Mouse (Mus musculus) liver, embryonic 13.5 days (tissue): ENCODE measurements around the gene Pycr2. TPM values are rescaled to one million over a fixed set of nuclear protein-coding genes. Genes with fewer than 3 reads are reported as not detected.

ENCODE experiments used
- ATAC-seq: fragments of 200-750 bp; cut with Nextera tagmentation; 2 replicates; pipeline ENCODE4 v1.8.0; 2017; ENCODE audit warnings: low read depth, mild to moderate bottlenecking, moderate number of reproducible peaks, moderate library complexity
- DNase-seq: peaks from one replicate; pipeline ENCODE4 v3.0.0; 2022
- H3K27ac ChIP-seq: fragments of 300-500 bp; sonication (generic); 2 replicates; pipeline ENCODE4 v1.5.1; 2015; ENCODE audit warnings: moderate library complexity, mild to moderate bottlenecking, inconsistent platforms
- H3K27me3 ChIP-seq: fragments of 300-500 bp; sonication (generic); 2 replicates; pipeline ENCODE4 v1.6.1; 2015; ENCODE audit warnings: mild to moderate bottlenecking, inconsistent platforms
- H3K36me3 ChIP-seq: fragments of 300-500 bp; sonication (generic); 2 replicates; pipeline ENCODE4 v1.6.1; 2015; ENCODE audit warnings: mild to moderate bottlenecking, inconsistent platforms
- H3K4me1 ChIP-seq: fragments of 300-500 bp; sonication (generic); replicated peaks from 2 replicates; pipeline ENCODE4 v1.6.1; 2015; ENCODE audit warnings: inconsistent platforms
- H3K4me2 ChIP-seq: fragments of 300-500 bp; sonication (generic); 2 replicates; pipeline ENCODE4 v1.6.1; 2015; ENCODE audit warnings: inconsistent platforms, mild to moderate bottlenecking, moderate library complexity
- H3K4me3 ChIP-seq: fragments of 300-500 bp; sonication (generic); replicated peaks from 2 replicates; pipeline ENCODE4 v1.5.1; 2015; ENCODE audit warnings: mild to moderate bottlenecking, inconsistent platforms
- H3K9ac ChIP-seq: fragments of 300-500 bp; sonication (generic); 2 replicates; pipeline ENCODE4 v1.6.1; 2015; ENCODE audit warnings: mild to moderate bottlenecking, inconsistent platforms
- H3K9me3 ChIP-seq: fragments of 300-500 bp; sonication (generic); replicated peaks from 2 replicates; pipeline ENCODE4 v1.6.1; 2016; ENCODE audit warnings: inconsistent platforms
- WGBS: fragments of 180-500 bp; shearing (Covaris S2); methylation state at CpG from one replicate; pipeline ENCODE4 v1.1.7; 2015; ENCODE audit not compliant: insufficient replicate concordance; 5-methylcytosine and 5-hydroxymethylcytosine counted together
- polyA plus RNA-seq: library from polyadenylated mRNA; unstranded; fragments of >200 nt; fragmentation: Nextera tagmentation; extraction: Ambion mirVana; gene quantifications from 2 replicates; pipeline ENCODE4 v1.2.1, GENCODE M21; 2015

Gene Pycr2
- 122 and 128 TPM in 2 replicates for polyA plus RNA-seq

DNA sequence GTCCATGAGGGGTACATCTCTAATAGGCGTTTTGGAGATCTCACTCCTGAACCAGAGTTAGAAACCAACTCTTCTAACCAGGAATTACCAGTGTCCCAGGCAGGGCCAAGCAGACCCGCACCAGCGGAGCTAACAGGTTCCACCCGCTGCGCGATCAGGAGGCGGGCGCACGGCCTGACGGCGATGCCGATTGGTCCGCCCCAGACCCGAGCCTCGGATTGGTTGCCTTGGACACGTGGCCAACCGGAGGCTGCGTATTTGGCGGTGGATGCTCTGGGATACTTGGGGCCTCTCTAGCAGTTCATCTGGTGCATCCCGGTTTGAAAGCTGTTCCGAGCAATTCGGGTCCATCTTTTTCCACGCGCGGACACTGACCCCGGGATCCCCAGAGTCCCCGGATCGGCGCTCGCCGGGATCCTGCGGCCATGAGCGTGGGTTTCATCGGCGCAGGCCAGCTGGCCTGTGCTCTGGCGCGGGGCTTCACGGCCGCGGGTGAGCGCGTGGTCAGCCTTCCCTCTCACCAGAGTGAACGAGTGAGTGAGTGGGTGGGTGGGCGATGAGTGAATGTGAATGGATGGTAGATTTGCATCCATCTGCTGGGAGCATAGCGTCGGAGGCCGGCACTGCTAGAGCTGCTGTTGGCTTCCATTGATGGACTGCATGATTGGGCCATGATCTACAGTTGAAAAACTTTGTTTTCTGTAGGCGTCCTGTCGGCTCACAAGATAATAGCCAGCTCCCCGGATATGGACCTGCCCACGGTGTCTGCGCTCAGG, at the start of gene Pycr2:
TSS of gene Pycr2 (plus strand) at position 255 of the 776 bp plus-strand sequence.
- DNase-seq (peak; percentile 97), ATAC-seq (peak; percentile 77)
- Histone ChIP-seq H3K4me2 (peak within 1 kb of the TSS; percentile 85), H3K27ac (peak within 1 kb of the TSS; percentile 99), H3K4me3 (peak within 1 kb of the TSS; percentile 94), H3K9ac (peak within 1 kb of the TSS; percentile 97), H3K9me3 (no peaks in the 10 kb centered on the region), H3K4me1 (peaks cover 69% of the 10 kb centered on the region), H3K36me3 (peaks cover 40% of the 10 kb centered on the region), H3K27me3 (no peaks in the 10 kb centered on the region)
- under 1% methylated on average over 52 of the region's 52 CpGs for WGBS

GRCm38 (mm10) chr1:180858763-180859162, 45.3 kb upstream of the Pycr2 start:
- DNase-seq (no peak), ATAC-seq (no peak)
- Histone ChIP-seq H3K27ac (peak overlapping the region; percentile 65; the same call in 1 of the 2 replicates), H3K4me3 (no peak overlapping the region), H3K9ac (no peak overlapping the region), H3K4me2 (no peak overlapping the region), H3K36me3 (peaks cover 89% of the 10 kb centered on the region), H3K4me1 (peaks cover 61% of the 10 kb centered on the region), H3K9me3 (no peaks in the 10 kb centered on the region), H3K27me3 (no peaks in the 10 kb centered on the region)

DNA sequence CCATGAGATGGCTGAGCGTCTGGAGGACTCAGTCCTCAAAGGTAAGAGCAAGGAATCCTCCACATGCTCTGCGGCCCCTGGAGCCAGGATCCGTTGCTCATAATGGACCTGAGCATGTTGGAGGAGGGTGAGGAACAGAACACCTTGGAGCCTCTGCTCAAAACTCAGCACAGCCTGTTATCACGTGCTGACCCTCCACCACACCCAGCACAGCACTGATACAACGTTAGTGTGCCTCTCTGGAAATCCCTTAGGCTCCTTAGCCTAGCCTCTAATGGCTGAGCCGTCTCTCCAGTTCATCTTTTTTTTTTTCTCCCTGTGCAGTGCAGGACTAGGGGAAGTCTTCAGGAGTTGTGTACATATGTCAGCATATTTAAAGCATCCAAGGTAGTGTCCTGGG, 44.1 kb upstream of the Pycr2 start:
- no peak overlapping the region; the same call in 1 of the 2 replicates for H3K4me3 ChIP-seq
- H3K4me1 ChIP-seq, result peaks cover 58% of the 10 kb centered on the region
- H3K9me3 ChIP-seq, result no peaks in the 10 kb centered on the region
- H3K27ac ChIP-seq, result peak overlapping the region; percentile 65; the same call in 1 of the 2 replicates
- H3K9ac ChIP-seq, result peak overlapping the region; percentile 35; the same call in 1 of the 2 replicates
- 50% methylated on average over 6 of the region's 6 CpGs for WGBS
- ATAC-seq (peak; percentile 76), DNase-seq (peak; percentile 29)
- H3K36me3 ChIP-seq, result peaks cover 97% of the 10 kb centered on the region
- H3K27me3 ChIP-seq, result no peaks in the 10 kb centered on the region
- peak overlapping the region; percentile 20; the same call in 1 of the 2 replicates for H3K4me2 ChIP-seq

DNA sequence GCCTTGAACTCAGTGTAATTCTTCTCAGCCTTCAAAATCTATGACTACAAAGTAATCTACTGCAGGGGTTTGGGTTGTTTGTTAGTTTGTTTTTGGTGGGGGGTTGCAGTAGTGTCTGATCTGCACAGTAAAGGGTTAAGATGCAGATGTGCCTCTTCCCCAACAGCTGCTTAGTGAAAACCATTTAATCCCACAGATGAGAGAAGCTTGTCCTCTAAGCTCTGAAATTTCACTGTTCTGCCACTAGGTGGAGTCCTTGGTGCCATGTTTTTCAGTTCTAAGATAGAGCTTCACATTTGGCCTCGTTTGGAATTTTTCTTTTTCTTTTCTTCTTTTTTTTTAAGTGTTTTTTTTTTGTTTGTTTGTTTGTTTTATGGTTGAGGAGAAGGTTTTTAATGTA, 40.5 kb upstream of the Pycr2 start:
- no peaks in the 10 kb centered on the region for H3K9me3 ChIP-seq
- no peak overlapping the region for H3K4me3 ChIP-seq
- peak; percentile 11; the same call in 1 of the 2 replicates for ATAC-seq
- no peaks in the 10 kb centered on the region for H3K27me3 ChIP-seq
- peaks cover 97% of the 10 kb centered on the region for H3K36me3 ChIP-seq
- peak overlapping the region; percentile 54; the same call in 1 of the 2 replicates for H3K27ac ChIP-seq
- peaks cover 29% of the 10 kb centered on the region for H3K4me1 ChIP-seq
- no peak overlapping the region for H3K4me2 ChIP-seq
- no peak for DNase-seq
- H3K9ac ChIP-seq, result no peak overlapping the region
- WGBS, result 13% methylated on average over 1 of the region's 1 CpGs

GRCm38 (mm10) chr1:180866001-180866400, 38.1 kb upstream of the Pycr2 start:
- no peak overlapping the region for H3K27ac ChIP-seq
- 93% methylated on average over 7 of the region's 7 CpGs for WGBS
- DNase-seq (no peak), ATAC-seq (no peak)
- no peak overlapping the region for H3K9ac ChIP-seq
- H3K4me1 ChIP-seq, result peaks cover 11% of the 10 kb centered on the region
- H3K27me3 ChIP-seq, result no peaks in the 10 kb centered on the region
- H3K4me3 ChIP-seq, result no peak overlapping the region
- no peak overlapping the region for H3K4me2 ChIP-seq
- peaks cover 74% of the 10 kb centered on the region for H3K36me3 ChIP-seq
- no peaks in the 10 kb centered on the region for H3K9me3 ChIP-seq

- H3K9me3 ChIP-seq, result no peaks in the 10 kb centered on the region
- no peak overlapping the region for H3K27ac ChIP-seq
- H3K36me3 ChIP-seq, result peaks cover 34% of the 10 kb centered on the region
- peaks cover 8% of the 10 kb centered on the region for H3K4me1 ChIP-seq
- no peak overlapping the region for H3K9ac ChIP-seq
- no peak overlapping the region for H3K4me2 ChIP-seq
- peaks cover 17% of the 10 kb centered on the region for H3K27me3 ChIP-seq
- no peak overlapping the region for H3K4me3 ChIP-seq
- WGBS, result 67% methylated on average over 13 of the region's 13 CpGs
- ATAC-seq (no peak), DNase-seq (no peak)
Observed at GRCm38 (mm10) chr1:180870122-180870650, 33.9 kb upstream of the Pycr2 start.

DNA sequence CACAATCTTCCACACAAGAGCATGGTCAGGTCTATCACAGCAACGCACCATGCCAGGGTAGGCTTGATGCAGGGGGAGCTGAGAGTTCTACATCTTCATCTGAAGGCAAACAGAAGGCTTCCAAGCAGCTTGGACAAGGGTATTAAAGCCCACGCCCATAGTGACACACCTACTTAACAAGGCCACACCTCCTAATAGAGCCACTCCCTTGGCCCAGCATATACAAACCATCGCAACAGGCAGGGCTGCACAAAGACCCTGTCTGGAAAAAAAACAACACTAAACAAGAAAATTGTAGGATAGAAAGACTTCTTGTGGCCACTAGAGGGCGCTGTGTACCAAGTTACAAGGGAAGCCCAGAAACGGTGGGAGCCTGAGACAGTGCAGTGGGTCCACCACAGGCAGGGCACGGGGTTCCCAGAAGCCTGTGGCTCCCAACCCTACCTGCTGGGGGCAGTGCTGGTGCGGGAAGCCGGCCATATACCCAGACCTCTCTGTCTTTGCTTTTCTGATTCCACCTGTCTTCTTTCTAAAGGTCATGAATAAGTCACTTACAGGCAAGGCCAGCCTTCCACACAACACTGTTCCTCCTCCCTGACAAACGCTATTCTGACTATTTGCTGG, 30.1 kb upstream of the Pycr2 start:
- ATAC-seq (peak; percentile 76), DNase-seq (peak; percentile 61)
- no peak overlapping the region for H3K4me2 ChIP-seq
- 16% methylated on average over 9 of the region's 9 CpGs for WGBS
- H3K27ac ChIP-seq, result no peak overlapping the region
- H3K4me1 ChIP-seq, result peaks cover 8% of the 10 kb centered on the region
- H3K27me3 ChIP-seq, result peaks cover 17% of the 10 kb centered on the region
- H3K4me3 ChIP-seq, result no peak overlapping the region
- no peaks in the 10 kb centered on the region for H3K9me3 ChIP-seq
- 0 out of 2 replicates have a peak overlapping the region, but pooled peaks have one; percentile 19 for H3K9ac ChIP-seq
- H3K36me3 ChIP-seq, result no peaks in the 10 kb centered on the region

GRCm38 (mm10) chr1:180874615-180875014, 29.5 kb upstream of the Pycr2 start:
- no peaks in the 10 kb centered on the region for H3K9me3 ChIP-seq
- H3K4me1 ChIP-seq, result peaks cover 8% of the 10 kb centered on the region
- no peak overlapping the region for H3K4me3 ChIP-seq
- H3K36me3 ChIP-seq, result no peaks in the 10 kb centered on the region
- H3K27me3 ChIP-seq, result peaks cover 17% of the 10 kb centered on the region
- no peak overlapping the region for H3K27ac ChIP-seq
- whole genome bisulfite sequencing, result 60% methylated on average over 2 of the region's 2 CpGs
- DNase-seq (no peak), ATAC-seq (no peak)
- H3K9ac ChIP-seq, result no peak overlapping the region
- no peak overlapping the region for H3K4me2 ChIP-seq

- H3K36me3 ChIP-seq, result no peaks in the 10 kb centered on the region
- no peaks in the 10 kb centered on the region for H3K9me3 ChIP-seq
- DNase-seq (no peak), ATAC-seq (no peak)
- no peak overlapping the region for H3K9ac ChIP-seq
- no peak overlapping the region for H3K4me3 ChIP-seq
- 74% methylated on average over 9 of the region's 9 CpGs for WGBS
- H3K27me3 ChIP-seq, result peaks cover 17% of the 10 kb centered on the region
- H3K4me2 ChIP-seq, result no peak overlapping the region
- H3K4me1 ChIP-seq, result peaks cover 8% of the 10 kb centered on the region
- no peak overlapping the region for H3K27ac ChIP-seq
Observed at GRCm38 (mm10) chr1:180875126-180875525, 29.0 kb upstream of the Pycr2 start.

GRCm38 (mm10) chr1:180877466-180877865, 26.6 kb upstream of the Pycr2 start:
- no peak for ATAC-seq
- Histone ChIP-seq H3K4me2 (no peak overlapping the region), H3K27me3 (peaks cover 11% of the 10 kb centered on the region; the same call in 1 of the 2 replicates), H3K36me3 (no peaks in the 10 kb centered on the region), H3K9me3 (no peaks in the 10 kb centered on the region), H3K4me1 (peaks cover 8% of the 10 kb centered on the region), H3K4me3 (no peak overlapping the region), H3K9ac (no peak overlapping the region), H3K27ac (no peak overlapping the region)
- DNase-seq, result no peak
- 70% methylated on average over 4 of the region's 4 CpGs for WGBS

- Histone ChIP-seq H3K9me3 (no peaks in the 10 kb centered on the region), H3K4me2 (no peak overlapping the region), H3K27ac (no peak overlapping the region), H3K9ac (no peak overlapping the region), H3K4me1 (peaks cover 10% of the 10 kb centered on the region; the same call in 1 of the 2 replicates), H3K27me3 (peaks cover 8% of the 10 kb centered on the region), H3K4me3 (no peak overlapping the region), H3K36me3 (no peaks in the 10 kb centered on the region)
- WGBS, result 9% methylated on average over 3 of the region's 3 CpGs
- DNase-seq, result no peak
- no peak for ATAC-seq
Observed at GRCm38 (mm10) chr1:180881768-180882167, 22.3 kb upstream of the Pycr2 start.
